Mouse (Mus musculus) left cerebral cortex, adult 8-10 months (tissue): ENCODE measurements around the gene Wtip. TPM values are rescaled to one million over a fixed set of nuclear protein-coding genes. Genes with fewer than 3 reads are reported as not detected.
"Not testable (repeated sequence)": the region's sequence is repeated elsewhere in the genome, so short reads cannot be mapped to it uniquely, and the experiment has no call there.

ENCODE experiments used
- DNase-seq, 2 experiments: peaks; one replicate each; pipeline ENCODE4 v3.0.0; 2022; ENCODE audit warnings: low spot score in 2 of 2
- total RNA-seq, 4 experiments: library from RNA; stranded (reverse); gene quantifications; 2 replicates each; pipeline ENCODE4 v1.2.4; 2022

Gene Wtip
- 10 to 100 TPM; 10.8 to 14.8 (median 13.5) TPM for total RNA-seq

GRCm38 (mm10) chr7:34133117-34133762, at the start of gene Wtip:
Gene Wtip (minus strand): TSS chr7:34133268.
- DNase-seq = peak in 1 of 2 experiments; percentile 43

DNA sequence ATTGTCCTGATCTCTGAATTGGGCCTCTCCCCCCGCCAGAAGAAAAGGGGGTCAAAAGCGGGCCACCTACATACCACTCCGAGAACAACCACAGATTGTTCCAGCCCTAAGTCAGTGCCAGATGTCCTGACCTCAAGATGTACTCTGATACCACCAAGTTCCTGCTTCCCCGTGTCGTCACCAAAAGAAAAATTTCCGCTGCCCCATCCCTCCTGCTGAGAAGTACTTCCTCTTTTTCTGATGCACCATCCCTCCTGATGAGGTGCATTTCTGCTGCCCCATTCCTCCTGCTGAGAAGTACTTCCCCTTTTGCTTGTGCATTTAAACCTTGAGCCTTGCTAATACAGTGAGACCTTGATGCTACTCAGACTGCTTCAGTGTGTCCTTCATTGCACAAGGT, 43.2 kb upstream of the Wtip start:
- DNase-seq = not testable (repeated sequence)

DNA sequence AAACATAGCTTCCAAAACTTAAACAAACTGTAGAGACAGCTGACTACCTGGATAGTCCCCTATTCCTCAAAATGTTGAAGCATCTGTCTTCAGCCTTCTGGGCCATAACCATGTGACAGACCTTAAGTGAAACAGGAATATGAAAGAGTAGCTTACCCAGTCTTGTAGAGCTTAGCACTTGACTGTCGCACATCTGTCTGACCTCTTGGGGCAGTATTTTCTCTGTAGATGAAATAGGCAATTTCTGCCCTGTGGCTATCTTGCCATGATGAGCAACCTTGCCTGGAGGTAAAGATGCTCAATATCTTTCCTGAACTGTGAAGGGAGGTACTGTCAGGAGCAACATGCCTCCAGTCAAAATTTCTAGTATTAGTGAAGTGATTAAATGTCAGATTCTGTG, 39.2 kb upstream of the Wtip start:
- DNase-seq = no peak

DNA sequence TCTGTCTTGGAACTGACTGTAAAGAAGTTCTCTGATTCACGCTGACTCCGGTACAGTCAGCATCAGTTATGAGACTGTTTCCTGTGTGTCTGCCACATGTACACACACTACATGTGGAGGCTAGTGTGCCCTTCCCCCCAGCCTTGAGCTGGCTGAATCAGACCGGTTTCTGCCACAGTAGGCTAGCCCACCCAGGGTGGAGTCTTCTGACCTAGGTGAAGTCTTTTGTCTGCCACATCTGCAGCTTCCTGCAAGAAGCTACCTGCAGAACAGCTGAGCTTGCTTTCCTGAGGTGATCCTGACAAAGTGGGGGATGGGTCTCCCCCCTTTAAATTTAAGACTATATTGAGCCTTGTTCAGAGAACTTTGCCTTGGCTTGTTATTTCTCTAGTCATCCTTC, 36.4 kb upstream of the Wtip start, which contains the start of gene Uba2:
TSS of gene Uba2 (minus strand) at position 146 of the 400 bp plus-strand sequence.
- no peak for DNase-seq

- DNase-seq = peak; percentile 86 to 87
Observed at GRCm38 (mm10) chr7:34168470-34169251, 35.6 kb upstream of the Wtip start.

GRCm38 (mm10) chr7:34167766-34168469, 34.9 kb upstream of the Wtip start:
- peak in 1 of 2 experiments; percentile 28 for DNase-seq

- no peak for DNase-seq
Observed at GRCm38 (mm10) chr7:34166850-34167249, 33.8 kb upstream of the Wtip start.

DNA sequence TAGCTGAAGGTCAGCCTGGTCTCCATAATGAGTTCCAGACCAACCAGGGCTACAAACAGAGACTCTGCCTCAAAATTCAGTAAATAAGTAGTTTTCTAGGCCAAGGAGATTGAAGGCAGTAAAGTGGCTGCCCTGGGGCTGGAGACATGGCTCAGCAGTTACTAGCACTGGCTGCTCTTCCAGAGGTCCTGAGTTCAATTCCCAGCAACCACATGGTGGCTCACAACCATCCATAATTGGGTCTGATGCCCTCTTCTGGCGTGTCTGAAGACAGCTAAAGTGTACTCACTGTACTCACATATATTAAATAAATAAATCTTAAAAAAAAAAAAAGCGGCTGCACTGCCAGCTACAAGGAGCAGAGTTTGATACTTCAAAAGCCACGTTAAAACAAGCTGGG, 32.9 kb upstream of the Wtip start:
- no peak for DNase-seq

DNA sequence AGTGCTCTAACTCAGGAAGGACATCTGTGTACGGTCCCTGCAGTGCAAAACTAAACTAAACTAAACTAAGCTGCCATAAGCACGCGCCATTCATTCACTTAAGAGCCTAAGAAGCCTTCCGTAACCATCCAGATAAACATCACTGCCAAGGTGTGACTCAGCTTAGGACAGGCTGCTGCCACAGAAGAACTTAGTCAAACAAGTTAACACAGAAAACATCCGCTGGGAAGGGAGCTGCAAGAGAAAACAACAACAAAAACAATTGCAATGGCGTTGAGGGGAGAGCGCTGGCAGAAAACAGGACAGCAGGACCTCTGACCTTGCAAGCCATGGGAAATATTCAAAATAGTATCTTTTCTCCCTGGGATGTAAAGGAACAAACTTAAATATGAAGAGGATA, 31.6 kb upstream of the Wtip start:
- no peak for DNase-seq

DNA sequence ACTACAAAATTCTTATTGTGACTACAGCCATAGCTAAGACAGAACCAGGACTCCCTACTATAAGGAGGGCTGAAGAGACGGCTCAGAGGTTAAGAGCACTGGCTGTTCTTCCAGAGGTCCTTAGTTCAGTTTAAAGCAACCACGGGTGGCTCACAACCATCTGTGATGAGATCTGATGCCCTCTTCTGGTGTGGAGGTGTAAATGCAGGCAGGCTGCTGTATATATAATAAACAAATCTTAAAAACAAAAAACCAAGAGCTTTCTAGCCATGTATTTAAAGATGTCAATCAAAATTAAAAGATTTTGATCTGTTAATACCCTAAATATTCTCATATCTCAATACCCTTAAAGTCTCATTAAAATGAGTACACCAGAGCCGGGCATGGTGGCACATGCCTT, 26.1 kb upstream of the Wtip start:
- DNase-seq = no peak

DNA sequence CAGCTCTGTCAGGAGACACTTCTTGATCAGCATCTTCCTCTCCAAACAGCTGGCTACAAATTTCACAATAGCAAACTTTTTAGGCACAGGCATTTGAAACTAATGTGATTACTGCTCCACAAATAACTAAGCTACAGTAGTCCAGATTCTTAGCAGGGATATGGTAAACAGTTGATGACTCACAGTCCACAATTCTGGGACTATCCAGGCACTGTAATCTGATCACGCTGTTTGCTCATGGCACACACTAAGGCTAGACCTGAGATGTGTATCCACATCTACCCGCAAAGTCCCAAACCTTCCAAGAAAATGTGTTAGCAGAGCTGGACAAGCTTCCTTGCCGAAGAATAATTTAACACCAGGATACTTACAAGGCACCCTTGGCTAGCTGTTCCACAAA, 24.9 kb upstream of the Wtip start:
- no peak for DNase-seq

DNA sequence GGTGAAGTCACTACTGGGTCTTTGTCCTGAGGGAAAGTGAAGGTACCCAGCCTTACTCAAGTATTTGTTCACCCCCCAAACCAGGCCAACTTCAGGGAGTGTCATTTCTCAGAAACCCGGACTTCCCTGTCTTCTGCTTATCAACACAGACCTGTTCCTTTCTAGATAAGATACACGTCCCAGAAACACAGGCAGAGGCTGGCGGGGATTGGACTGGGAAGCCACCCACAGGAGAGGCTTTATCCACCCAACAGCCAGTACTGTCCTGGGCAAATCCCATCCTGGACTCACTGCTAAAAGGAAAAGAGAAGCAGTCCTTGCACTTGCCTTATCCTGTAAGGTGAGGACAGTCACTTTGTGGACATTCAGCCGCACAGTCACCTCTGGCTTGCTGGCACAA, 14.1 kb upstream of the Wtip start:
- DNase-seq = no peak

DNA sequence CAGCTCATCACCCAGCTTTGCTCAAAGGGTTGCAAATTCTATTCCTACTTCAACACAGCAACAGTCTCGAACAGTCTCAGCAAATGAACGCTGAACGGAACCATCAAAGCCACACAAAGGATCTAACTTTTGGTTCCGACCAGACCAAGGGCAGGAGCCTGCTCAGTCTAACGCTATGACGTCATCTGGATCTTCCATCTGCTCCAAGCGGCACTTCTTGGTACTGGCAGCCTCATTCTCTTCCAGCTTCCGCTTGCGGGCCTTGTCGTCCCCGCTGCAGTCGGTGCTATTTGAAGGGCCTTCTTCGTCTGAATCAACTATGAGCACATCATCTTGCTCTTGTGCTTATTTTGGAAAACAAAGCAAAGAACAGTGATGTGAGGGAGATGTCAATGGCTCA, 8.1 kb upstream of the Wtip start:
- no peak for DNase-seq

DNA sequence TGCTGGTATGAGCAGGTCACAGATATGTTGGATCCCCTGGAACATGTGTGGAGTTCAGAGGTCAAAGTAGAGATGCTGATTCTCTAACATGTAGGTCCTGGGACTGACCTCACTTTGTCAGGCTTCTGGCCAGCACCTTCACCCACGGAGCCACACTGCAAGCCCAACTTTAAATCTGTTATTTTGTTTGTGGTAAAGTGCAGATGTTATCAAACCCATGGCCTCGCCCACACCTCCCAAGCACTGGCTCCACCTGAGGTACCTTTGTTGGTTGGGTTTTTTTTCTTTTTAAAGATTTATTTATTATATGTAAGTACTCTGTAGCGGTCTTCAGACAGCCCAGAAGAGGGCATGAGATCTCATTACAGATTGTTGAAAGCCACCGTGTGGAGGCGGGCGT, 6.4 kb upstream of the Wtip start:
- DNase-seq = no peak

- no peak for DNase-seq
Observed at GRCm38 (mm10) chr7:34134336-34134735, 1.3 kb upstream of the Wtip start.

DNA sequence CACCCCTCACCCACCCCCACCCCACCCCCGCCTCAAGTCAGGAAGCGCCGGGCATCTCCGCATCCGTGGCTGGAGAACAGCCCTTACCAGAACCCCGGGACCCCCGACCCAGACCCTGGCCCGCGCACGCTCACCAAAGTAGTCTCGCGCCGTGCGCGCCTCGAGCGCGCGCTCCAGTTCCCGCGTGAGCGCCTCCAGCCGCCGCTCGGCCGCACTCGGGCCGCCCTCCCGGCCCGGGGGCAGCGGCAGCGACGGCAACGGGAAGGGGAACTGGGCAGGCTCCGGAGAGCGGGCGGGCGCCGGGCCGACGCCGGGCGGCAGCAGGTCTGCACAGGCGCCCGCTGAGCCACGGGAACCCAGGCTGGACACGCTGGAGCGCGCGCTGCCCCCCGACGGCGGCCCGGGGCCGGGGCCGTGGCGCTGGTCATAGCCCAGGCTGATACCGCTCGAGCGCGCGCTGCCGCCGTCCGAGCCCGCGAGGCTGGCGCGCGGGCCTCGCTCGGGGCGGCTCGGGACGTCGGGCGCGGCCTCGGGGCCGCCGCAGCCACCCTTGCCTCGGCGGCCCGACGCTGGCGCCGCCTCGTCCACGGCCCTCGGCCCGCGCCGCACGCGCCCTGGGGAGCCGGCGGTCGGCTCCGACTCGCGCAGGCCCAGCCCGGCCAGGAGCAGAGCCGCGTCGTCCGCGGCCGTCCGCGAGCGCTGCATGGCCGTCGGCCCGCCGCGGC, 551 bp downstream of the Wtip start:
- DNase-seq = no peak

- no peak for DNase-seq
Observed at GRCm38 (mm10) chr7:34131959-34132354, 1.1 kb downstream of the Wtip start.

- no peak for DNase-seq
Observed at GRCm38 (mm10) chr7:34131118-34131517, 1.9 kb downstream of the Wtip start.

GRCm38 (mm10) chr7:34126291-34126690, 6.8 kb downstream of the Wtip start:
- DNase-seq = no peak

GRCm38 (mm10) chr7:34125346-34125745, 7.7 kb downstream of the Wtip start:
- no peak for DNase-seq

DNA sequence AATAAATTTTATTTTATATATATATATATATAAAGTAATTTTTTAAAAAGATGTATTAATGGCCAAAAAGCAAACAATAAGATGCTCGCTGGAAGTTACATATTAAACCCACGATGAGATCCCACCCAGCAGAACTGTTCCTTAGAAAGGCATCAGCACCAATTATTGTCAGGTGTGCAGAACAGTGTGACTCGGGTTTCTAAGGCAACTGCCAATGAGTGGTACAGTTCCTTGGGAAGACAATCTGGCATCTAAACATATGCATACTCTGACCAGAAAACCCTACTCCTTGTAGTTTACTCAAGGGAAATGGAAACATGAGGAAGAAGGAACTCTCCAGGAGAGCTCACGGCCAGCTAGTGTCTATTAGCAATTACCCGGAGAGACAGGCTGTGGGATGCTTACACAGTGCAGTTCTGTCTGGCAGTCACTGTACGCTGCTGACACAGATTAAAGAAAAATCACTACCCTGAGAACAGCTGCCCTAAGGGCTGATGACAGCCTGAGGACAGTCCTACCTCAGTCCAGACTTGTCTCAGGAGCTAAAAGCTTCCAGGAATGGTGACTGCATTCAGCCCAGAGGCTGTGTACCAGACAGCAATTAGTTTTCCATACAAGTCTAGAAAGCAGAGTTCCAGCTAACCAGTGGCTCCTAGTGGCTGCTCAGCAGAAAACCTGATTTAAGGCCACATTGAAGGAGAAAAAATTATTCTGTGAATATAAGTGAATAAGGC, 9.9 kb downstream of the Wtip start:
- DNase-seq = no peak
